Mouse (Mus musculus) liver, embryonic 15.5 days (tissue): ENCODE data around the gene Bzw2. TPM values are rescaled to one million over a fixed set of nuclear protein-coding genes. Genes with fewer than 3 reads are reported as not detected.
"Not testable (repeated sequence)": the region's sequence is repeated elsewhere in the genome, so short reads cannot be mapped to it uniquely, and the experiment has no call there.

Source experiments
- ATAC-seq: fragments of 200-750 bp; cut with Nextera tagmentation; 2 replicates; pipeline ENCODE4 v1.8.0; 2017; ENCODE audit warnings: moderate number of reproducible peaks, mild to moderate bottlenecking, moderate library complexity; ENCODE audit not compliant: insufficient read depth
- H3K27ac ChIP-seq: fragments of 300-500 bp; sonication (generic); replicated peaks from 2 replicates; pipeline ENCODE4 v1.5.1; 2015; ENCODE audit warnings: mild to moderate bottlenecking, inconsistent platforms
- H3K27me3 ChIP-seq: fragments of 300-500 bp; sonication (generic); 2 replicates; pipeline ENCODE4 v1.6.1; 2015; ENCODE audit warnings: mild to moderate bottlenecking, inconsistent platforms
- H3K36me3 ChIP-seq: fragments of 300-500 bp; sonication (generic); replicated peaks from 2 replicates; pipeline ENCODE4 v1.6.1; 2015; ENCODE audit warnings: moderate library complexity, mild to moderate bottlenecking, inconsistent platforms
- H3K4me1 ChIP-seq: fragments of 300-500 bp; sonication (generic); replicated peaks from 2 replicates; pipeline ENCODE4 v1.6.1; 2015; ENCODE audit warnings: inconsistent platforms
- H3K4me2 ChIP-seq: fragments of 300-500 bp; sonication (generic); 2 replicates; pipeline ENCODE4 v1.6.1; 2015; ENCODE audit warnings: moderate library complexity, mild to moderate bottlenecking, inconsistent platforms
- H3K4me3 ChIP-seq: fragments of 300-500 bp; sonication (generic); replicated peaks from 2 replicates; pipeline ENCODE4 v1.5.1; 2015; ENCODE audit warnings: mild to moderate bottlenecking, inconsistent platforms
- H3K9ac ChIP-seq: fragments of 300-500 bp; sonication (generic); 2 replicates; pipeline ENCODE4 v1.6.1; 2015; ENCODE audit warnings: moderate library complexity, mild to moderate bottlenecking, inconsistent platforms
- H3K9me3 ChIP-seq: fragments of 300-500 bp; sonication (generic); replicated peaks from 2 replicates; pipeline ENCODE4 v1.6.1; 2016; ENCODE audit warnings: inconsistent platforms
- WGBS: fragments of 180-500 bp; shearing (Covaris S2); methylation state at CpG from one replicate; pipeline ENCODE4 v1.1.7; 2015; ENCODE audit warnings: mixed read lengths; ENCODE audit not compliant: insufficient replicate concordance; 5-methylcytosine and 5-hydroxymethylcytosine counted together
- polyA plus RNA-seq: library from polyadenylated mRNA; unstranded; fragments of >200 nt; fragmentation: Nextera tagmentation; extraction: Ambion mirVana; gene quantifications from 2 replicates; pipeline ENCODE4 v1.2.1, GENCODE M21; 2015

The Bzw2 gene
- polyA plus RNA-seq: 33.9 and 39.1 TPM in 2 replicates

- Histone ChIP-seq H3K9ac (peak within 1 kb of the TSS; percentile 69), H3K36me3 (no peaks in the 10 kb centered on the region), H3K4me2 (peak within 1 kb of the TSS; percentile 96), H3K4me3 (peak within 1 kb of the TSS; percentile 81), H3K27me3 (no peaks in the 10 kb centered on the region), H3K27ac (peak within 1 kb of the TSS; percentile 83), H3K9me3 (no peaks in the 10 kb centered on the region), H3K4me1 (peaks cover 41% of the 10 kb centered on the region)
- WGBS: 3% methylated on average over 26 of the region's 26 CpGs
- ATAC-seq: peak; percentile 23
Observed at GRCm38 (mm10) chr12:36157638-36158308, at the start of gene Bzw2. TSS of gene Bzw2 (minus strand) at chr12:36158080.

DNA sequence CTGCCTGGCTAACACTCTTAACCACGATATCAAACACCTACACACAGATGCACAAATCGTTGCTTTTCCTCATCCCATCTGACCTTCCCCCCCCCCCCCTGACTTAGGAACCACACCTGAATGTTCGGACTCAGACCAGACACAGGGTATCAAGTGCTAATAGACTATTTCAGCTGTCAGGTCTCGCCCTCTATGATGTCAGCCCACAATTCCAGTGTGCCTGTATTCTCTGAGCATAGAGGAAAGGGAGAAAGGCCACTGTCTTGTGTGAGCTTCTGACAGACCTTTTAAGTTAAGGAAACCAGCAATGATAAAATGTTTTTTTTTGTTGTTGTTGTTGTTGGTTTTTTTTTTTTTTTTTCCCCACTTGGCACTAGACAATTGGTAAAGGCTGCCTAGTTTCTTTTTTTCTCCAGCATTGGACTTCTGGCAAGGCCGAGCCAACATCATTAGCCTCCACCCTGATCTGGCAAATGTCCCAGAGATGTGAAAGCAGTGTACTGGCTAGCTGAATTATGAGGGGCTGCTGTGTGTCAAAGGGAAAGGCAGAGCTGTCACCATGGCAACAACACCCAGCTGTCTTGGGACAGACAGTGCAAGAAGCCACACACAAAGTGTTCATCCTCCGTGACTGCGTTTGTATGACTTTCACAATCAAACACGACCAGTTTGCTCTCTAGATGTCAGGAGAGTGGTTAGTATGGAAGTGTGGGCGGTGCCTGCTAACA lies 49.4 kb upstream of the Bzw2 start:
- H3K4me2 ChIP-seq: no peak overlapping the region
- no peak overlapping the region for H3K27ac ChIP-seq

DNA sequence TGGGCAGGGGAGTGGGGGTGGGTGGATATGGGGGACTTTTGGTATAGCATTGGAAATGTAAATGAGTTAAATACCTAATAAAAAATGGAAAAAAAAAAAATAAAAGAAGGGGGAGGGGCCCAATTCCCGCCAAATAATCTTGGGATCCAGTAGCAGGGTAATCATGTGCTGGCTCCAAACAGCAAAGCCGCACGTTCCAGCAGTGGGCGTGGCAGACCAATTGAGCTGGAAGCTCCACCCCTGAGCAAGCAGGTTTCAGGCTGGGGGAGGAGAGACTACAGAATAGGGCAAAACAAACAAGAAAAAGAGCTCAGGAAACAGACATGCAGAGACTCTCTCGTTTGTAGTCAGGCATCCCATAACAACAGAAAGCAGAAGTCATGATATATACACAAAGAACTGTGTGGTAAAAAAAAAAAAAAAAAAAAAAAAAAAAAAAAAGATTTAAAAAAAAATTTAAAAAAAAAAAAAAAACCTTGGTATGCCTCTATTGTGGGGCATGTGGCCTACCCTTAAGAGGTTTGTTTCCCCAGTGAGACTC lies 47.8 kb upstream of the Bzw2 start:
- not testable (repeated sequence) for H3K4me3 ChIP-seq, H3K27ac ChIP-seq, H3K9me3 ChIP-seq, ATAC-seq, H3K36me3 ChIP-seq, H3K9ac ChIP-seq, H3K27me3 ChIP-seq, H3K4me2 ChIP-seq, H3K4me1 ChIP-seq
- WGBS: 38% methylated on average over 5 of the region's 5 CpGs

More for the DNA sequence above, 49.4 kb upstream of the Bzw2 start:
- ATAC-seq: no peak
- H3K9ac ChIP-seq: no peak overlapping the region
- no peaks in the 10 kb centered on the region for H3K4me1 ChIP-seq
- 54% methylated on average over 9 of the region's 9 CpGs for WGBS
- H3K36me3 ChIP-seq: no peaks in the 10 kb centered on the region
- H3K9me3 ChIP-seq: no peaks in the 10 kb centered on the region
- H3K4me3 ChIP-seq: no peak overlapping the region
- no peaks in the 10 kb centered on the region for H3K27me3 ChIP-seq

DNA sequence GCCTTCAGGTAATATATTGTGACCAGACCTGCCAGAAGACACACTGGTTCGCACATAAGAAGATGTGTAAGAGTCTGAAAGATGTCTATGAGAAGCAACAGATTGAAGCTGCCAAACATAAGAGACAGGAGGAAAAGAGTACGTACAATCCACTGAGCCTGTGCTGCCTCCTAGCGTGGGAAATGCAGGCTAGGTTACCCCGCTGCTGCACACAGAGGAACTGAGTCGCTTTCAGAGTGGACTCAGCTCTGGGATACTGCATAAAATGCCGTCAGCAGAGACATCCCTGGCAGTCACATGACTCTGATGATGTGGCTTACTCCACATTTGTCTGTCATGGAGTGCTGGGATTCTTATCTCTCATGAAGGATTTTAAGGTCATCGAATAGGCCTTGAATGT lies 37.1 kb upstream of the Bzw2 start:
- Histone ChIP-seq H3K9ac (no peak overlapping the region), H3K27me3 (no peaks in the 10 kb centered on the region), H3K9me3 (no peaks in the 10 kb centered on the region), H3K36me3 (peaks cover 42% of the 10 kb centered on the region), H3K27ac (no peak overlapping the region), H3K4me2 (no peak overlapping the region), H3K4me1 (no peaks in the 10 kb centered on the region), H3K4me3 (no peak overlapping the region)
- WGBS: 83% methylated on average over 7 of the region's 7 CpGs
- no peak for ATAC-seq

- ATAC-seq: no peak
- 59% methylated on average over 5 of the region's 5 CpGs for WGBS
- Histone ChIP-seq H3K27me3 (no peaks in the 10 kb centered on the region), H3K9ac (no peak overlapping the region), H3K4me3 (no peak overlapping the region), H3K4me1 (no peaks in the 10 kb centered on the region), H3K4me2 (no peak overlapping the region), H3K36me3 (peaks cover 45% of the 10 kb centered on the region), H3K27ac (no peak overlapping the region), H3K9me3 (no peaks in the 10 kb centered on the region)
Observed at GRCm38 (mm10) chr12:36190343-36190742, 32.5 kb upstream of the Bzw2 start.

DNA sequence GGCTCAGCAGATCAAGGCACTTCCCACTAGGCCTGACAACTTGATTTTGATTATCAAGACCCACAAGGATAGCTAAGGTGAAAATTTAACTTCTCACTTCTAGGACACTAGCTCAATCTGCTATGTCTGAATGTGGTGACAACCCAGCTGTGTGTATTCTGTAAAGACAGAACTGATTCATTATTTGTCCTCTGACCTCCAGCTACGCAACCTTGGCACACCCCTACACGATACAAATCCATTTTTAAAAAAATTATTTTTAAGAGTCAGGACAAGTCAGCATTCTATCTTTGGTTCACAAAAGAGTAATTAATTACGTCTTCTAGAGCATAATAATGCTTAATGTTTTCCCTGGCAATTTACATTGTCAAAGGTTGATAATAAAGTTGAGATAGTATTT lies 31.7 kb upstream of the Bzw2 start:
- Histone ChIP-seq H3K36me3 (peaks cover 40% of the 10 kb centered on the region), H3K9ac (no peak overlapping the region), H3K27me3 (no peaks in the 10 kb centered on the region), H3K4me1 (no peaks in the 10 kb centered on the region), H3K9me3 (no peaks in the 10 kb centered on the region), H3K4me2 (no peak overlapping the region), H3K4me3 (no peak overlapping the region), H3K27ac (no peak overlapping the region)
- WGBS: 82% methylated on average over 3 of the region's 3 CpGs
- no peak for ATAC-seq

- 54% methylated on average over 6 of the region's 6 CpGs for WGBS
- Histone ChIP-seq H3K4me1 (no peaks in the 10 kb centered on the region), H3K27ac (no peak overlapping the region), H3K36me3 (peaks cover 44% of the 10 kb centered on the region), H3K4me2 (no peak overlapping the region), H3K9ac (no peak overlapping the region), H3K4me3 (no peak overlapping the region), H3K9me3 (no peaks in the 10 kb centered on the region), H3K27me3 (no peaks in the 10 kb centered on the region)
- no peak for ATAC-seq
Observed at GRCm38 (mm10) chr12:36187081-36187480, 29.2 kb upstream of the Bzw2 start.

DNA sequence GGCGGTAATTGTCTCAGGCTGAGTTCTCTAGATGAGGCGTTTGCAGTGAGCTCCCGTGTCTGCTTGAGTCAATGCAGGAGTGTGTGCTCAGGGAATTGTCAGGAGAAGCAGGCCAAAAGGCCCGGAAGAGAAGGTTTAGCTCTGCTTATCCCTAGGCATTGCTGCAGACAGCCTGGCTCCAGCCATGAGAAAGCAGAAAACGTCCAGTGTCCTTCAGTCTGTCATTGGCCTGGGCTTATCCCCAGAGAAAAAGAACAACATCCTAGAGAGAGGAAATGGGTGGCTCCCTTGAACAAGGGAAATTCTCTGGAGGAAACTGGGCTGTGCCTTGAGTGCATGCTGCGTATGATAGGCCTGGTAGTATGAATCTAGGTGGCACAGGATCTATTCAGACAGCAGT lies 24.7 kb upstream of the Bzw2 start:
- ATAC-seq: 0 out of 2 replicates have a peak, but pooled peaks have one; percentile 15
- 68% methylated on average over 6 of the region's 6 CpGs for WGBS
- Histone ChIP-seq H3K9ac (no peak overlapping the region), H3K4me3 (no peak overlapping the region), H3K4me1 (no peaks in the 10 kb centered on the region), H3K27me3 (no peaks in the 10 kb centered on the region), H3K27ac (no peak overlapping the region), H3K9me3 (no peaks in the 10 kb centered on the region), H3K4me2 (no peak overlapping the region), H3K36me3 (peaks cover 24% of the 10 kb centered on the region)

DNA sequence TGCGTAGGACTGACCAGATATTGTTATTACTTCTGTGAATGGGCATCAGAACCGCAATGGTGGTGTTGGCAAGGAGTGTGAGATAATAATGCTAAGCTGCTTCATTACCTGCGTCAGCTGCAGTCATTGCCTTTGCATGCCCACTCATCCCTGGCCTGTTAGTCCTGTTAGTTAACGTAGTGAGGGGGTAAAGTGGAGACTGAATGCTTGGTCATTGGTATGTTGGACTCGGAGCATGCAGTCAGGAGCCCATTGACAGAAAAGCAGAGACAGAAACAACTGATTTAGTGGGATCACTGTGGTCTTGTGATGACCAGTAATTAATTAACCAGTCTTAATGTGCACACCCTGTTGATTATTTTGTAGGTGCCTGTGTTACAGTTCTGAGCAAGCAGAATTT lies 19.3 kb upstream of the Bzw2 start:
- H3K9ac ChIP-seq: no peak overlapping the region
- no peaks in the 10 kb centered on the region for H3K27me3 ChIP-seq
- no peak overlapping the region for H3K4me2 ChIP-seq
- H3K4me1 ChIP-seq: no peaks in the 10 kb centered on the region
- no peak overlapping the region for H3K27ac ChIP-seq
- no peak for ATAC-seq
- no peak overlapping the region for H3K4me3 ChIP-seq
- H3K9me3 ChIP-seq: no peaks in the 10 kb centered on the region
- WGBS: 79% methylated on average over 5 of the region's 5 CpGs
- H3K36me3 ChIP-seq: peaks cover 26% of the 10 kb centered on the region; the same call in 1 of the 2 replicates

DNA sequence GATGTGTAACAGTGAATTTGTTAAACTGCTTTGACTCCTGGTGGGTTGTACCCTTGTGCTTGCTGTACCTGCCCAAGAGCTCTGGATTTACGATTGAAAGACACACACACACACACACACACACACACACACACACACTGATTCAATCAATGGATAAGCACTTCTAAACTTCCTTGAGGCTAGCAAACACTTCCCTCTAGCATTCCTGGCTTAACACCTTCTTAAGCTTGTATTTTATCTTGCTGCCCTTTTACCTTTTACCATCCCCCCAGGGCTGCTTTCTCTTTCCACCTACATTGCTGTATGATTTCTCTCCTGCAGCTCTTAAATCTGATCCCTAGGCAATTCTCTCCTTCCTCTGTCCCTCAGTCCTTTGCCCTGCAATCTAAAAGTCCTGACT lies 7.4 kb upstream of the Bzw2 start:
- Histone ChIP-seq H3K4me1 (peaks cover 23% of the 10 kb centered on the region), H3K27me3 (no peaks in the 10 kb centered on the region), H3K36me3 (0 out of 2 replicates have a peak, but pooled peaks cover 8% of the 10 kb centered on the region), H3K4me3 (no peak overlapping the region), H3K27ac (no peak overlapping the region), H3K9me3 (no peaks in the 10 kb centered on the region), H3K9ac (no peak overlapping the region), H3K4me2 (no peak overlapping the region)
- 36% methylated on average over 1 of the region's 1 CpGs for WGBS
- ATAC-seq: no peak

GRCm38 (mm10) chr12:36164126-36164791 lies 6.4 kb upstream of the Bzw2 start:
- Histone ChIP-seq H3K36me3 (0 out of 2 replicates have a peak, but pooled peaks cover 8% of the 10 kb centered on the region), H3K27ac (no peak overlapping the region), H3K27me3 (no peaks in the 10 kb centered on the region), H3K4me2 (no peak overlapping the region), H3K4me3 (no peak overlapping the region), H3K9me3 (no peaks in the 10 kb centered on the region), H3K4me1 (peaks cover 23% of the 10 kb centered on the region), H3K9ac (no peak overlapping the region)
- 18% methylated on average over 7 of the region's 7 CpGs for WGBS
- ATAC-seq: peak; percentile 47; the same call in 1 of the 2 replicates
